Mouse (Mus musculus): ENCODE results near the gene Acaca.

DNA sequence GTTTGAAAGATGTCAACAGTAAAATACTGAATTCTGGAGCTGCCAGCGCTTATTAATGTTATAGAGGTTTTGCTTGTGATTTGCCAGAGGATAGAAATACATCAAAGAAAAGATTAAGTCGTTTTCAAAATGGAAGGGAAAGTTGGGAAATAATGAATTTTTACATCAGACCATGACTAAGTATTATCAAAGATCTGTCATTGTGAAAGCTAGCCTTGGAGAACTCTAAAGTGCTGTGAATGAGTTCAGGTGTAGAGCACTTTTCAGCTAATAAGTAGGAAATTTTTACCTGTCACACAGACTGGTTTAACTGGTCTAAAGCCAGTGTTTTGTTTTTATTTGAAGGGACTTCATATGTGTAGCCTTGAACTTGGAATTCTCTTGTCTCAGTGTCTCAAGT, 51.8 kb downstream of the Acaca start:
- TF ChIP-seq CTCF (conservative IDR thresholded peaks at IDR 0.05; ENCODE audit: low read length) (no peak), NANOG (IDR thresholded peaks at IDR 0.05; ENCODE audit: borderline replicate concordance, low read length) (no peak), POU5F1 (IDR thresholded peaks at IDR 0.05; ENCODE audit: borderline replicate concordance, low read length) (no peak)

All from E14TG2a.4 (cell line).